Mouse (Mus musculus) heart, embryonic 14.5 days (tissue): ENCODE results near the gene Sptssb. TPM values are rescaled to one million over a fixed set of nuclear protein-coding genes. Genes with fewer than 3 reads are reported as not detected.
A peak's percentile ranks its signal among the peaks of the same experiment; 100 is the strongest.

Experiments
- ATAC-seq: fragments of 200-750 bp; cut with Nextera tagmentation; 2 replicates; pipeline ENCODE4 v1.8.0; 2017; ENCODE audit warnings: low read depth, moderate TSS enrichment; ENCODE audit not compliant: insufficient number of reproducible peaks, insufficient read depth, low FRiP score
- H3K27ac ChIP-seq, 2 experiments: fragments of 200-500 bp in 1 of 2; fragments of 300-500 bp in 1 of 2; sonication (generic) in 1 of 2; replicated peaks in 1 of 2; 2 replicates each; pipeline ENCODE4 v1.5.1; 2012 to 2014; ENCODE audit warnings: low read depth in 2 of 2, low read length in 2 of 2, control low read depth in 1 of 2, mild to moderate bottlenecking in 1 of 2, mixed read lengths in 1 of 2; ENCODE audit not compliant: control insufficient read depth in 1 of 2, insufficient read depth in 1 of 2
- H3K27me3 ChIP-seq: fragments of 300-500 bp; sonication (generic); 2 replicates; pipeline ENCODE4 v1.6.1; 2014; ENCODE audit warnings: mild to moderate bottlenecking, low read length, control low read depth; ENCODE audit not compliant: control insufficient read depth, insufficient read depth
- H3K36me3 ChIP-seq: fragments of 300-500 bp; sonication (generic); 2 replicates; pipeline ENCODE4 v1.6.1; 2014; ENCODE audit warnings: mild to moderate bottlenecking, control low read depth, low read length, mixed read lengths; ENCODE audit not compliant: control insufficient read depth, insufficient read depth
- H3K4me1 ChIP-seq, 2 experiments: fragments of 200-500 bp in 1 of 2; fragments of 300-500 bp in 1 of 2; sonication (generic) in 1 of 2; 2 replicates each; pipeline ENCODE4 v1.6.1; 2012 to 2014; ENCODE audit warnings: low read length in 2 of 2, control low read depth in 1 of 2, mixed read lengths in 1 of 2; ENCODE audit not compliant: control insufficient read depth in 2 of 2, insufficient read depth in 2 of 2
- H3K4me2 ChIP-seq: fragments of 300-500 bp; sonication (generic); 2 replicates; pipeline ENCODE4 v1.6.1; 2014; ENCODE audit warnings: mild to moderate bottlenecking, low read length
- H3K4me3 ChIP-seq, 2 experiments: fragments of 200-500 bp in 1 of 2; fragments of 300-500 bp in 1 of 2; sonication (generic) in 1 of 2; 2 replicates each; pipeline ENCODE4 v1.5.1; 2012 to 2014; ENCODE audit warnings: low read length in 2 of 2, mild to moderate bottlenecking in 2 of 2, control low read depth in 1 of 2, low read depth in 1 of 2, moderate library complexity in 1 of 2; ENCODE audit not compliant: control insufficient read depth in 1 of 2, insufficient read depth in 1 of 2
- H3K9ac ChIP-seq: fragments of 300-500 bp; sonication (generic); 2 replicates; pipeline ENCODE4 v1.6.1; 2014; ENCODE audit warnings: mild to moderate bottlenecking, low read length
- H3K9me3 ChIP-seq: fragments of 300-500 bp; sonication (generic); 2 replicates; pipeline ENCODE4 v1.6.1; 2016; ENCODE audit warnings: low read length, control low read depth; ENCODE audit not compliant: control insufficient read depth
- WGBS: fragments of 180-500 bp; shearing (Covaris S2); extraction: QIAGEN DNeasy Blood & Tissue Kit; methylation state at CpG from one replicate; pipeline ENCODE4 v1.1.7; 2014; 5-methylcytosine and 5-hydroxymethylcytosine counted together
- polyA plus RNA-seq: library from polyadenylated mRNA; unstranded; fragments of >200 nt; fragmentation: Nextera tagmentation; extraction: Ambion mirVana; gene quantifications from 2 replicates; pipeline ENCODE4 v1.2.1, GENCODE M21; 2014

Gene Sptssb
- polyA plus RNA-seq, 1 experiment from 2014 or later, result 0.15 TPM

- H3K9ac ChIP-seq, result no peak overlapping the region
- no peak overlapping the region for H3K4me2 ChIP-seq
- H3K36me3 ChIP-seq, result no peaks in the 10 kb centered on the region
- H3K4me1 ChIP-seq, result no peaks in the 10 kb centered on the region
- WGBS, result 74% methylated on average over 6 of the region's 6 CpGs
- no peak overlapping the region for H3K4me3 ChIP-seq
- no peaks in the 10 kb centered on the region for H3K27me3 ChIP-seq
- no peak overlapping the region for H3K27ac ChIP-seq
- ATAC-seq, result no peak
- no peaks in the 10 kb centered on the region for H3K9me3 ChIP-seq
These were observed 13.1 kb upstream of the Sptssb start for GRCm38 (mm10) chr3:69872661-69873327.

DNA sequence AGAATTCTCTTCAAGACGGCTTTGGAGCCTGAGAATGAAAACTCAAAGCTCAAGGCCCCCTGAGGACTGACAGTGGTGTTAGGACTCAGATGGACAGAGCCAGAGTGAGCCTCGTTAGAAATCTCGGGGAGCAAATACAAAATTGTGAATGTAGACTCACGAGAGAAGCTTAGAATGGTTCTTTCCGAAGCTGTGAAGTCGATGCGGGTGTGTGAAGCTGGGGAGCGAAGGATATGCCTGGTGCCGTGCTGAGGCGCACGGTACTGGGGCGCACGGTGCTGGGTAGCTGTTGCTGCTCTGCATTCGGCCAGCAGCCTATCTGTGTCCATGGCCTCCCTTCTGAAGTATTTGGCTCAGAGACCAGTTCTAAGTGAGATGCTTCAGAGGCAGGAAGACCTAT is 11.4 kb upstream of the Sptssb start:
- Histone ChIP-seq H3K9ac (no peak overlapping the region), H3K36me3 (no peaks in the 10 kb centered on the region), H3K27ac (no peak overlapping the region), H3K4me2 (no peak overlapping the region), H3K4me3 (no peak overlapping the region), H3K4me1 (no peaks in the 10 kb centered on the region), H3K27me3 (no peaks in the 10 kb centered on the region), H3K9me3 (no peaks in the 10 kb centered on the region; the same call in 1 of the 2 replicates)
- WGBS, result 79% methylated on average over 14 of the region's 14 CpGs
- no peak for ATAC-seq

DNA sequence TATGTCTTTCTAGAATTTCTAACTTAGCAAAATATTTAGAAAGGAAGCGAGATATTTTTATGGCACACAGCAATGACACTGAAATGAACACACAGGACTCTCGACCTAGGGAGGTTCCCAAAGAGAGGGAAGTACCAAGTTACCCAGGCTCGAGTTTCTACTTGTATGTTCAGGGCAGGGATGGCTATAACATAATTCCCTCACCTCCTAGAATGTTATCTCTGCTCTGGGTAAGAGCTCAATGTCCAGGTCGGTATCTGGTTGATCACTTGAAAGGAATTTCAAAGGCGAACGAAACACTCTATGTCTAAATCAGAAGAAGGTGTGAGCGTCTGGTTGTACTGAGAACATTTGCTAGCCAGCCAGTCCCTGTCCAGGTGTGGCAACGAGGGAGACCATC is 10.0 kb upstream of the Sptssb start:
- no peak for ATAC-seq
- Histone ChIP-seq H3K4me1 (no peaks in the 10 kb centered on the region), H3K9ac (no peak overlapping the region), H3K27ac (no peak overlapping the region), H3K4me2 (no peak overlapping the region), H3K4me3 (no peak overlapping the region), H3K9me3 (no peaks in the 10 kb centered on the region; the same call in 1 of the 2 replicates), H3K36me3 (no peaks in the 10 kb centered on the region), H3K27me3 (no peaks in the 10 kb centered on the region)
- 70% methylated on average over 8 of the region's 8 CpGs for WGBS

GRCm38 (mm10) chr3:69861789-69862395 is 2.2 kb upstream of the Sptssb start:
- no peak for ATAC-seq
- Histone ChIP-seq H3K27me3 (peaks cover 7% of the 10 kb centered on the region; the same call in 1 of the 2 replicates), H3K36me3 (no peaks in the 10 kb centered on the region), H3K4me1 (peaks cover 4 to 13% of the 10 kb centered on the region in 2 experiments), H3K4me2 (peak overlapping the region; percentile 98), H3K27ac (no peak overlapping the region), H3K4me3 (peak overlapping the region; percentile 44 to 52; a peak in 3 of 4 replicates), H3K9ac (0 out of 2 replicates have a peak overlapping the region, but pooled peaks have one; percentile 28), H3K9me3 (no peaks in the 10 kb centered on the region; the same call in 1 of the 2 replicates)
- 49% methylated on average over 9 of the region's 9 CpGs for WGBS

DNA sequence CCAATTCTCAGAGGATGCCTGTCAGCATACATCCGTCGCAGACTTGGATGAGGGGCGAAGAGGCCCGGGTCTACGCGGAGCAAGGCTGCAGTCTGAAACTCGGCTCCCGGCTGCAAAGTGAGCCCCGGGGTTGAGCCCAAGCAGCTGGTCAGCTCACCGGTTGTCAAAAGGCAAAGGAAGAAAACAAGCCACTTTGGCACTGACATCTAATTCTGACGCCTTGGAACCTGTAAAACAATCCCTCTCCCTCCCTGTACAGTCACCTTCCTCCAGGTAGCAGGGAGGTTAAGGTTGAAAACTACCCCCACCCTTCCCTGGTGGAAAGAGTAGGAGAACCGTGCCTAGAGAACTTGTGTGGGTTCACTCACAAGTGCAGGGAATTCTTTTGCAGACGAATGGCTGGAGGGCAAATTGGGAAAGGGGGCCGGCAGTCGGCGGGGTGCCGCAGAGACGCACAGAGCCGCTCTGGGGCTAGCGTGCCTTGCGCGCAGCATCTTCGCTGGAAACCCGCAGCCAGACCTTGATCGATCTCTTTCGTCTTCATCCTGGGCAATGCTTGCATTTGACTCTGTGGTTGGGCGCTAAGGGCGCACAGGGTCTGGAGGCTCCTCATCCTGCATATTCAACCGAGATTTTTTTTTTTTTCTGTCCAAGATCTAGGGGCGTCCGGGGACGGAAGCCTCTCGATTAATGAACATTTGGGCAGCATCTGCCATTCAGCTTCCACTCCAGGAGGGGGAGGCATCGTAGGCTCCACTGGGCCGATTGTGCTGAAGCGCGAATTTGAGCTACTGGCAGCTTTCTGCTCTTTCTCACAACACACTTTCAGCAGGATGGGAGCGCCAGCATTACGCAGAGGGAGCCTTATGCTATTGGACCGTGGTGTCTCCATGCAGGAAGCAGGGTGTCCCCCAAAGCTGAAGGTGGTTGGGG is 1.1 kb upstream of the Sptssb start:
- no peak overlapping the region for H3K27ac ChIP-seq
- ATAC-seq, result no peak; the same call in 1 of the 2 replicates
- H3K4me1 ChIP-seq, result peaks cover 4 to 13% of the 10 kb centered on the region in 2 experiments
- no peaks in the 10 kb centered on the region for H3K36me3 ChIP-seq
- H3K9me3 ChIP-seq, result no peaks in the 10 kb centered on the region
- H3K27me3 ChIP-seq, result peaks cover 7% of the 10 kb centered on the region; the same call in 1 of the 2 replicates
- H3K9ac ChIP-seq, result peak overlapping the region; percentile 28
- H3K4me2 ChIP-seq, result peak overlapping the region; percentile 98
- under 1% methylated on average over 40 of the region's 40 CpGs for WGBS
- peak overlapping the region; percentile 44 to 52 for H3K4me3 ChIP-seq

DNA sequence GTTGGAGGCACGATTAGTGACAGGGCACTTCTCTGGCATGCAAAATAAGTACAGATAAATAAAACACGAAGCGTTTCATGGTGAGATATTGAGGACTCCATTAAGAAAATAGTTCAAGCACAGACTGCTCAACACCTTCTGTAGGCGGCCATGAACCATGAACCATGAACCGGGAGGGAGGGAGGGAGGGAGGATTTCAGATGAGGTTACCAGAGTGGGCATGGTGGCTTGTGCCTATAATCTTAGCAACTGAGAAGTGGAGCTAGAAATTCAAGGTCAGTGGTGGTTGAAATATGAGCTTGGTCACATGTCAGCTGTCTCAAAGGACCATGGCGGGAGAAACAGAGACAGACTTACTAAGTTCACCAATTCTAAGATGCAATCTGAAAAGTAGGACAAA is 20.3 kb downstream of the Sptssb start:
- Histone ChIP-seq H3K4me1 (no peaks in the 10 kb centered on the region), H3K27me3 (no peaks in the 10 kb centered on the region), H3K4me3 (no peak overlapping the region), H3K27ac (no peak overlapping the region), H3K9ac (no peak overlapping the region), H3K9me3 (no peaks in the 10 kb centered on the region), H3K36me3 (no peaks in the 10 kb centered on the region), H3K4me2 (no peak overlapping the region)
- 81% methylated on average over 6 of the region's 6 CpGs for WGBS
- ATAC-seq, result no peak

DNA sequence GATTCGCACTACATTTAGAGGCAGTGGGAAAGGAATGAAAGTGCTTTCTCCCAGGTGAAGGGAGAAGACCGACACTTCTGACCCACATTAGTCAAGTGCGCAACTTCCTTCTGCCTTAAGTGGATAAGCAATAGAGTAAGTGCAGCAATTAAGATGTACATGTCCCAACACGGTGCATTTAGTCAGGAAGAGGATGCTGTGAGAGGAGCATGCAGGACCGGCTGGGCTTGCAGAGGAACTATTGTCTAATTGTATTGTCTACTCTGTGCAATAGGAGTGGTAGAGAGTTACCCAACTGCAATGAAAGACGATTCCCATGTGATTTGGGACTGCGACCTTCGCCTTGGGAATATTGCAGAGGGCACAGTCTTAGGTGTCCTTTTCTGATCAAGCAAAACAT is 30.2 kb downstream of the Sptssb start:
- H3K4me3 ChIP-seq, result no peak overlapping the region
- no peaks in the 10 kb centered on the region for H3K36me3 ChIP-seq
- no peak overlapping the region for H3K27ac ChIP-seq
- H3K9ac ChIP-seq, result no peak overlapping the region
- ATAC-seq, result no peak
- 82% methylated on average over 8 of the region's 8 CpGs for WGBS
- H3K9me3 ChIP-seq, result no peaks in the 10 kb centered on the region
- no peaks in the 10 kb centered on the region for H3K27me3 ChIP-seq
- H3K4me1 ChIP-seq, result no peaks in the 10 kb centered on the region
- H3K4me2 ChIP-seq, result no peak overlapping the region
